Mouse (Mus musculus) testis, adult 2 months (tissue): ENCODE results near the gene Thra. TPM values are rescaled to one million over a fixed set of nuclear protein-coding genes. Genes with fewer than 3 reads are reported as not detected.

ENCODE experiments used
- H3K27ac ChIP-seq: fragments of 200-500 bp; 2 replicates; pipeline ENCODE4 v1.5.1; 2012; ENCODE audit warnings: low read depth, low read length; ENCODE audit not compliant: control insufficient read depth, insufficient read depth
- H3K27me3 ChIP-seq: fragments of 200-500 bp; 2 replicates; pipeline ENCODE4 v1.6.1; 2012; ENCODE audit warnings: mild to moderate bottlenecking, low read length, moderate library complexity; ENCODE audit not compliant: control insufficient read depth, insufficient read depth
- H3K36me3 ChIP-seq: fragments of 200-500 bp; 2 replicates; pipeline ENCODE4 v1.6.1; 2012; ENCODE audit warnings: mild to moderate bottlenecking, low read length; ENCODE audit not compliant: control insufficient read depth, insufficient read depth
- H3K4me1 ChIP-seq: fragments of 200-500 bp; 2 replicates; pipeline ENCODE4 v1.6.1; 2012; ENCODE audit warnings: low read length; ENCODE audit not compliant: control insufficient read depth, insufficient read depth
- H3K4me3 ChIP-seq: fragments of 200-500 bp; 2 replicates; pipeline ENCODE4 v1.5.1; 2012; ENCODE audit warnings: low read depth, mild to moderate bottlenecking, low read length, moderate library complexity, mixed read lengths; ENCODE audit not compliant: control insufficient read depth
- CTCF ChIP-seq: fragments of 200-500 bp; IDR thresholded peaks from 2 replicates; pipeline ENCODE4 v1.5.1; 2012; ENCODE audit warnings: low read depth, mild to moderate bottlenecking, inconsistent platforms, low read length, moderate library complexity; ENCODE audit not compliant: control insufficient read depth, insufficient read depth, insufficient replicate concordance
- POLR2A ChIP-seq: fragments of 200-500 bp; IDR thresholded peaks from 2 replicates; pipeline ENCODE4 v1.6.1; 2012; ENCODE audit warnings: low read depth, mild to moderate bottlenecking, inconsistent platforms, low read length, moderate library complexity; ENCODE audit not compliant: control insufficient read depth
- polyA plus RNA-seq: library from polyadenylated mRNA; depleted of rRNA; stranded (reverse); fragments of >200 nt; gene quantifications from 2 replicates; pipeline ENCODE4 v1.2.3, GENCODE M21; 2012

Thra gene
- polyA plus RNA-seq, 1 experiment: 14.4 TPM

DNA sequence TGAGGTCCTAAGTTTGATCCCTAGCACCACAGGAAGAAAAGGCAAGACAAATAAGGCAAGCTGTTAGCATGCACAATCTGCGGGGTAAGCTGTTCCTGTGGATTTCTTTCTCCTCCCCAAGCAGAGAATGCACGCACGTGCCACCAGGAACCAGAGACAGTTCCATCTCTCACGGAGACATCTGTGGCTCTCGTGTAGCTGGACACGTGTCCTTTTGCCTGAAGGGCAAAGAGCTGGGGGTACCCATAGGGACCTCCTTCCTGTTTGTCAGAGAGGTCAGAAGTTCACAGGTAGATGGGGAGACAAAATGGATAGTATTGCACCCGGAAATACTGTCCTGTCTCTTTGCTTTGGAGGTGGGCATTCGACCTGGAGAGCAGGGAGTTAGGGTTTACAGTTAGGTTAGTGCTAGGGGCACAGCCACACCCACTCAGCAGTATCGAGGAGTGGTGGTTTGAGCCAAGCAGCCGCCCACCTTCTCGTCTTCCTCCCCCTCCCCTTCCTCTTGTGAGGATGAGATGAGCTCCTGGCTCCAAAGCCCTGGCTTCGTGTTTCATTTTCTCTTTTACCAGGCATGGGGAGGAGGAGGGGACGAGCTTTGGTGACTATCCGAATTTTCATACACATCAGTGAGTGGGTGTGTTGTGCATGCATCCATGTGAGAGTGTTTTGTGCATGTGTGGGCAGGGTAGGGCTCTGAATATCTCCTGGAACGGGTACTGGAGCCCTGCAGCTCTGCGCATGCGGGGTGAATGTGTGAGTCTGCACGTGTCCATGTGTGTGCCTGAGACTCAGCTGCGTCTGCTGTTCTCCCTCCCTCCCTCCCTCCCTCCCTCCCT is 6.6 kb downstream of the Thra start:
- TF ChIP-seq POLR2A: no peak
- no peak for TF ChIP-seq CTCF
- Histone ChIP-seq H3K4me3 (peak overlapping the region; percentile 42), H3K27me3 (no peaks in the 10 kb centered on the region), H3K36me3 (no peaks in the 10 kb centered on the region), H3K27ac (0 out of 2 replicates have a peak overlapping the region, but pooled peaks have one; percentile 19), H3K4me1 (peaks cover 35% of the 10 kb centered on the region)

DNA sequence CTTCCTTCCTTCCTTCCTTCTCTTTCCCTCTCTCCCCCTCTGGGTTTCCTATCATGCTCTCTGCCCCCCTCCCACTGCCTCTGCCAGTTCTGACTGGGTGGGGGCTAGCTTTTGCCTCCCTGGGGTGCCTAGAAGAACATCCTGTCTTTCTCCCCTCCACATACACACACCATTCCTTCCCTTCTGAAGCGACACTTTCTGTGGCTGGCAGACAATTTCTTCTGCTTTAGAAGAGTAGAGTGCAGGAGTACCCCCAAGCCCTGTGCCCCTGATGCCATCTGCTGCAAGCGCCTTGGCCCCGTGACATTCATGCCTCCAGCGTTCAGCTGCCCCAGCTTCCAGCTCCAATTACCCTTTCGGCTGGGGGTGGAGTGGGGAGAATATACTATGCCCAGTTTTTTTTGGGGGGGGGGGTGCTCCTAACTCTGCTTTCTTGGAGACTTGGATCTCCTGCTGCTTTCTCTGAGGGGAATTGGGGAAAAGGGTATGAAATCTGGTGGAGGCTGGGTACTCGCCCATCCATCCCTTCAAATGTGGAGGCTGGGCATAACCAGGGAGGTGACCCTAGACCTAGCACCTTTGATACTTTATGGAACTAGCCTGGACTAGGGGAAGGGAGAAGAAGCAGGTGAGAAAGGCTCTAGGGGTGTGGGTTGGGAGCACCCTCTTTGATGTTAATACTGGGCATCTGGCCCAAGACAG is 7.5 kb downstream of the Thra start:
- Histone ChIP-seq H3K4me1 (peaks cover 28% of the 10 kb centered on the region), H3K27me3 (no peaks in the 10 kb centered on the region), H3K36me3 (no peaks in the 10 kb centered on the region), H3K4me3 (peak overlapping the region; percentile 78), H3K27ac (no peak overlapping the region)
- TF ChIP-seq POLR2A (no peak), CTCF (no peak)

DNA sequence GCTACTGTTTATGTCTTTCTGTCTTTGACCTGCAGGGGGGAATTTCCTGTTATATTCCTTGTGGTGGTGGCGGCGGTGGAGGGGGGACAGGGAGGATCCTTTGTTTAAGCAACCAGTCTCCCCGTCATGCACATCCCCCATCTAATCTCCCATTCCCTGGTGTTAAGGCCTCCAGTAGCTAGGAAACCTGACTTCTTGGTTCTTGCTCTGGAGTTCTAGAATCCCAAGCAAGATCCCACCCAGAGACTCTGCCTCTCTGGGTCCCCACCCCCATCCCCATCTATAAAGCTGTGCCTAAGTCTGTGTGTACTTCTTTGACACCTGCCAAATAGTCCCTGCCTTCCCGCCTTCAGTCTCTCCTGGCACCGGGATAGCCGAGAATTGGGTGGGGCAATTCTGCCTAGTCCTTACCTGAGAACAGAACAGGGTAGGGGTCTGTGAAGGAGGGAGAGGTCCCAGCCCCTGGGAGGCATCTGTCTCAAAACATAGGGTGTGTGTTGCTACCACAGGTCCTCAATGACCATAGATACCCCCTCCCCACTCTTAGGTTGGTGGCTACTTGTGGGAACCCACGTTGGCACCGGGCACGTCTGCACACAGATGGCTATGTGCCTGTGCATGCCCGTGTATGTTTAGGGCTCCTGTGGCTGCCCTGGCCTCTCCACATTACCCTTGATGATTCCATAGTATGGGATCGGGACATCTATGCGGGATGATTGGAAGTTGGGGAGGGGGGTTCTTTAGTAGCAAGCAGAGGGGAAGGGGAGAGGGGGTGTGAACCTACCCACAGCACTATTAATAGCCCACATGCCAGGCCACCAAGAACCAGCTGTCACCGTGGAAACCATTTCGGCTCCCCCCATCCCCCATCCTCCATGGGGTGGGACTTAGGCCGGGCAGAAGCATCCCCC is 8.3 kb downstream of the Thra start:
- Histone ChIP-seq H3K36me3 (no peaks in the 10 kb centered on the region), H3K27me3 (no peaks in the 10 kb centered on the region), H3K4me1 (peaks cover 26% of the 10 kb centered on the region), H3K27ac (no peak overlapping the region), H3K4me3 (peak overlapping the region; percentile 78)
- TF ChIP-seq CTCF: no peak
- peak; percentile 53; the same call in 1 of the 2 replicates for TF ChIP-seq POLR2A

DNA sequence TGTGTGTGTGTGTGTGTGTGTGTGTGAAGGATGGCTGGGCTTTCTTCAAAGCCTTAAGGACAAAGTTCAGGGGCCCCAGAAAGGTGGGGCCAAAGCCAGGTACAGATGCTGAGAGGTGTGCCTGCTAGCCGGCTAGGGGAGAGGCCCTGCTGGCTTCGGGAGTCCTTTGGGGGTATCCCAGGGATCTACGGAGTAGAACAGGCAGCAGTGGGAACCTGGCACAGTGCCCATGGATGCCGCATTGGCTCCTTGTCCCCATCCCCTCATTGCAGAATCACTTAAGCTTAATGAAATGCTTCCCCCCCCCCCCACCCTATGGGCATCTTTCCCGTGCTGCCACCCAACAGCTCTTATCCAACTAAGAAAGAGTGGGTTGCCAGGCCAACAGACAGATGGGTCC is 9.3 kb downstream of the Thra start:
- Histone ChIP-seq H3K4me3 (no peak overlapping the region), H3K4me1 (peaks cover 23% of the 10 kb centered on the region), H3K27ac (no peak overlapping the region), H3K27me3 (no peaks in the 10 kb centered on the region), H3K36me3 (no peaks in the 10 kb centered on the region)
- TF ChIP-seq CTCF (no peak), POLR2A (no peak)

DNA sequence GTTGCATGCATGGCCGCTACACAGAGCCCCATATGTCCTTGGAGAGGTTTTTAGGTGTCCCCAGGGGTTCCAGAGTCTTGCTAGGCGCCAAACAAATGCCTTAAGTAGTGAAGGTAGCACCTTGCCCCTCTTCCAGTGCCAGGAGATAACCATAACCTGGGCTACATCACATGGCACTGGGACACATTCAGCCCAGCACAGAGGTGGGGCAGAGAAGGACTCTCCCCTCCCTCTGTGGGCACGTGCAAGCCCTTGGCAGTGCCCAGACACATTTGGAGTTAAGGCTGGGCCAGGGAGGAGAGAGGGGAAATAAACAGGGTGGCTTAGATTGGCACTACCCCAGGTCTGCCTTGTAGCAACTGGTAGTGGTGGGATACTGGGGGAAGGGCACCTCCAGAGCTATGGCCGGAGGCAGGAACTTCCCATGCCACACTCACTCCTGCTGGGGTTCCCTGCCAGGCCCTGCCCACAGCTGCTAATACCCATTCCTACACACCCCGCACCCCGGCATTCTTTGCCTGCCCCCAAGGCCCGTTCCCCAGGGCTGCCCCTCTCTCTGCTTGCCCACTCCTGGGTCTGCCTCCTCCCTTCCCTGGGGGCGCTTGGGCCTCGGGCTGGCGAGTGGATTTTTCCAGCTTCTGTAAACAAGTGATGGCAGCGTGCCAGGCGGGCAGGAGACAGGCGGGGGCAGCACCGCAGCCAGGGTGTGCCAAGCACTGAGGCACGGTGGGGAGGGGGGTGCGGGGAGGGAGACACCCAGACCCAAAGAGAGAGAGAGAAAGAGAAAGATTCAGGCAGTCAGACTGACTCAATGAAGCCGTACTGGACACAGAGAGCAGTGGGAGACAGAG is 10.1 kb downstream of the Thra start:
- TF ChIP-seq CTCF (no peak), POLR2A (peak; percentile 26; the same call in 1 of the 2 replicates)
- H3K27me3 ChIP-seq: no peaks in the 10 kb centered on the region
- no peak overlapping the region for H3K27ac ChIP-seq
- H3K4me1 ChIP-seq: peaks cover 20% of the 10 kb centered on the region
- H3K36me3 ChIP-seq: no peaks in the 10 kb centered on the region
- no peak overlapping the region for H3K4me3 ChIP-seq

DNA sequence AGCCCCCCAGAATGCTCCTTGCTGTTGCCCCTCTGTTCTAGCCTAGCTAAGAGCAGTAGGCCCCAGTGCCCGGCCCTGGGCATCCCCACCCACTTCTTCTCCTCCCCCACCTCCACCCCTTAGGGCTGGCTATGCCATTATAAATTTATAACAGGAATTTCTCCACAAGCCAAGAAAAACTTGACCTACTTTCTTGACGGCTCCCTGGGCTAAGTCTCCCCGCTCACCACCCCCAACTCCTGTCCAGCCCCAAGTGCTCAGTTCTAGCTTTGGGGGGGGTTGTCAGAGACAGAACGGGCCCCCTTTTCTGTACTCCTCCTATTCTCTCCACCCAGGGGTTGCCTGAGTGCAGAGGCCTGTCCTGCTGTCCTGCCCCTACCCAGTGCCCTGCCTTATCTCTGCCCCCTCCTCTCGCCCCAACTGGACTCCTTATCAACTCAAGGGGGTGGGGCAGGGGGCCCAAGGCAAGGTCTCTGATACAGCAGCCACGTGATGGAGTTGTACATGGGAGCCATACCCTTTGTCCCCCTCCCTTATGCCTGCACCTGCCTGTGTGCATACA is 10.9 kb downstream of the Thra start:
- no peaks in the 10 kb centered on the region for H3K27me3 ChIP-seq
- no peak overlapping the region for H3K27ac ChIP-seq
- no peaks in the 10 kb centered on the region for H3K36me3 ChIP-seq
- peaks cover 15% of the 10 kb centered on the region for H3K4me1 ChIP-seq
- H3K4me3 ChIP-seq: no peak overlapping the region
- no peak for TF ChIP-seq POLR2A
- TF ChIP-seq CTCF: no peak
